Mouse (Mus musculus) liver (tissue): ENCODE results near the gene Ccnl2.

ENCODE experiments used
- DNase-seq: peaks from one replicate; pipeline ENCODE4 v3.0.0-alpha.2; 2020; ENCODE audit warnings: mixed read lengths

Gene Ccnl2

GRCm38 (mm10) chr4:155871404-155871803 is 59.1 kb downstream of the Ccnl2 start:
- no peak for DNase-seq
